ENCODE assay signal across 16 mouse cellular contexts in genomic region chr2:77323739-77324138, GRCm38 (mm10). TPM values are rescaled to one million over a fixed set of nuclear protein-coding genes. Genes with fewer than 3 reads are reported as not detected.
DNase-seq lines count a peak whose midpoint lies in the region; ATAC-seq and TF ChIP-seq lines count a peak whose summit lies in the region.
"Had no signal": no experiment of that assay in that cellular context is flagged by ENCODE, and none has a peak within 500 bp of the region (broad histone marks: within the 10 kb centered on the region; RNA-seq: fewer than 3 reads in every experiment).

No protein-coding gene starts in this region.

- H3K27me3 ChIP-seq in forebrain, embryonic 15.5 days, result no peaks in the 10 kb centered on the region
- H3K27me3 ChIP-seq in forebrain, embryonic 11.5 days (ENCODE audit: control insufficient read depth, insufficient read depth, low read length), result no peaks in the 10 kb centered on the region
- H3K27me3 ChIP-seq in midbrain, embryonic 10.5 days (ENCODE audit: low read depth, poor library complexity, severe bottlenecking), result no peaks in the 10 kb centered on the region
- H3K27me3 ChIP-seq in midbrain, embryonic 14.5 days (ENCODE audit: control insufficient read depth, insufficient read depth, low read length), result no peaks in the 10 kb centered on the region
- no peaks in the 10 kb centered on the region for H3K27me3 ChIP-seq in intestine, embryonic 16.5 days (replicated peaks; ENCODE audit: control insufficient read depth, insufficient read depth, low read length)
- H3K27me3 ChIP-seq in liver, postnatal 0 days (ENCODE audit: insufficient read depth, low read length), result no peaks in the 10 kb centered on the region
- H3K27me3 ChIP-seq: heart, embryonic 15.5 days; hindbrain, embryonic 15.5 days; midbrain, embryonic 13.5 days had no signal

- H3K4me2 ChIP-seq in forebrain, embryonic 15.5 days (replicated peaks), result no peak overlapping the region
- H3K4me2 ChIP-seq in forebrain, embryonic 11.5 days (ENCODE audit: low read depth, low read length, severe bottlenecking), result no peak overlapping the region
- H3K4me2 ChIP-seq in midbrain, embryonic 14.5 days (ENCODE audit: low read length), result no peak overlapping the region
- no peak overlapping the region for H3K4me2 ChIP-seq in intestine, embryonic 16.5 days (ENCODE audit: low read depth, low read length)
- H3K4me2 ChIP-seq in liver, postnatal 0 days (ENCODE audit: low read depth, low read length), result no peak overlapping the region
- H3K4me2 ChIP-seq: heart, embryonic 15.5 days; hindbrain, embryonic 15.5 days; midbrain, embryonic 13.5 days had no signal

- H3K4me3 ChIP-seq in forebrain, embryonic 15.5 days, result no peak overlapping the region
- no peak overlapping the region for H3K4me3 ChIP-seq in forebrain, embryonic 11.5 days (ENCODE audit: low read depth, low read length)
- H3K4me3 ChIP-seq in midbrain, embryonic 10.5 days, result no peak overlapping the region
- no peak overlapping the region for H3K4me3 ChIP-seq in midbrain, embryonic 14.5 days (replicated peaks; ENCODE audit: low read depth, low read length)
- H3K4me3 ChIP-seq in intestine, embryonic 16.5 days (ENCODE audit: low read length), result no peak overlapping the region
- H3K4me3 ChIP-seq in liver, postnatal 0 days (ENCODE audit: low read depth, low read length), result no peak overlapping the region
- H3K4me3 ChIP-seq: heart, embryonic 15.5 days; hindbrain, embryonic 15.5 days; midbrain, embryonic 13.5 days had no signal

- H3K4me1 ChIP-seq in forebrain, embryonic 15.5 days, result peaks cover 10% of the 10 kb centered on the region
- no peaks in the 10 kb centered on the region for H3K4me1 ChIP-seq in forebrain, embryonic 11.5 days (replicated peaks; ENCODE audit: control insufficient read depth, insufficient read depth, low read length)
- peaks cover 10% of the 10 kb centered on the region for H3K4me1 ChIP-seq in midbrain, embryonic 10.5 days
- no peaks in the 10 kb centered on the region for H3K4me1 ChIP-seq in midbrain, embryonic 14.5 days (ENCODE audit: control insufficient read depth, insufficient read depth, low read length)
- H3K4me1 ChIP-seq in intestine, embryonic 16.5 days (ENCODE audit: control insufficient read depth, insufficient read depth, low read length), result 0 out of 2 replicates have a peak, but pooled peaks cover 4% of the 10 kb centered on the region
- H3K4me1 ChIP-seq in liver, postnatal 0 days (ENCODE audit: insufficient read depth), result no peaks in the 10 kb centered on the region
- H3K4me1 ChIP-seq: heart, embryonic 15.5 days had no signal

- WGBS in forebrain, embryonic 15.5 days, result 59% methylated on average over 6 of the region's 6 CpGs
- WGBS in forebrain, embryonic 11.5 days, result 62% methylated on average over 6 of the region's 6 CpGs
- WGBS in midbrain, embryonic 10.5 days, result 58% methylated on average over 6 of the region's 6 CpGs
- WGBS in midbrain, embryonic 14.5 days, result 59% methylated on average over 6 of the region's 6 CpGs
- 41% methylated on average over 6 of the region's 6 CpGs for WGBS in intestine, embryonic 16.5 days
- WGBS in liver, postnatal 0 days (ENCODE audit: insufficient replicate concordance), result 47% methylated on average over 6 of the region's 6 CpGs

- DNase-seq in forebrain, embryonic 11.5 days (ENCODE audit: low spot score), result no peak
- DNase-seq in midbrain, embryonic 10.5 days (ENCODE audit: low spot score), result peak; percentile 16
- DNase-seq in midbrain, embryonic 14.5 days, result no peak
- no peak for DNase-seq in cerebellum, adult 8-10 months
- DNase-seq in heart, postnatal 4 days, result no peak
- DNase-seq in liver, postnatal 0 days, result no peak
- DNase-seq: cerebellum, postnatal 36 days; heart, adult 18-20 months; lung, postnatal 36 days; right cerebral cortex, postnatal 14 days; thymus, postnatal 25 days had no signal

- no peak for TF ChIP-seq EP300 in liver, postnatal 0 days (IDR thresholded peaks at IDR 0.05; ENCODE audit: low read depth)

- H3K36me3 ChIP-seq in forebrain, embryonic 15.5 days, result no peaks in the 10 kb centered on the region
- H3K36me3 ChIP-seq in forebrain, embryonic 11.5 days (ENCODE audit: control insufficient read depth, insufficient read depth, low read length), result no peaks in the 10 kb centered on the region
- H3K36me3 ChIP-seq in midbrain, embryonic 10.5 days, result no peaks in the 10 kb centered on the region
- no peaks in the 10 kb centered on the region for H3K36me3 ChIP-seq in midbrain, embryonic 14.5 days (ENCODE audit: control insufficient read depth, insufficient read depth, low read length)
- no peaks in the 10 kb centered on the region for H3K36me3 ChIP-seq in intestine, embryonic 16.5 days (ENCODE audit: control insufficient read depth, insufficient read depth, low read length)
- no peaks in the 10 kb centered on the region for H3K36me3 ChIP-seq in liver, postnatal 0 days (replicated peaks; ENCODE audit: insufficient read depth, low read length)
- H3K36me3 ChIP-seq: heart, embryonic 15.5 days; hindbrain, embryonic 15.5 days; midbrain, embryonic 13.5 days had no signal

- no peak overlapping the region for H3K9ac ChIP-seq in forebrain, embryonic 15.5 days (replicated peaks)
- H3K9ac ChIP-seq in forebrain, embryonic 11.5 days (ENCODE audit: low read length), result no peak overlapping the region
- no peak overlapping the region for H3K9ac ChIP-seq in midbrain, embryonic 14.5 days (replicated peaks; ENCODE audit: low read length)
- no peak overlapping the region for H3K9ac ChIP-seq in intestine, embryonic 16.5 days (ENCODE audit: low read depth, low read length)
- H3K9ac ChIP-seq in liver, postnatal 0 days (replicated peaks), result no peak overlapping the region
- H3K9ac ChIP-seq: heart, embryonic 15.5 days; hindbrain, embryonic 15.5 days; midbrain, embryonic 13.5 days had no signal

- TF ChIP-seq CTCF in liver, postnatal 0 days (IDR thresholded peaks at IDR 0.05; ENCODE audit: low read depth), result no peak

- 0 out of 2 replicates have a peak overlapping the region, but pooled peaks have one; percentile 11 for H3K27ac ChIP-seq in forebrain, embryonic 15.5 days (replicated peaks)
- H3K27ac ChIP-seq in forebrain, embryonic 11.5 days (ENCODE audit: low read depth, low read length), result no peak overlapping the region
- no peak overlapping the region; the same call in 1 of the 2 replicates for H3K27ac ChIP-seq in midbrain, embryonic 10.5 days (replicated peaks)
- no peak overlapping the region for H3K27ac ChIP-seq in midbrain, embryonic 14.5 days (replicated peaks; ENCODE audit: low read depth, low read length)
- no peak overlapping the region for H3K27ac ChIP-seq in intestine, embryonic 16.5 days (ENCODE audit: low read length)
- no peak overlapping the region for H3K27ac ChIP-seq in liver, postnatal 0 days (ENCODE audit: low read depth)
- H3K27ac ChIP-seq: heart, embryonic 15.5 days; hindbrain, embryonic 15.5 days; midbrain, embryonic 13.5 days had no signal

- no peak for ATAC-seq in forebrain, embryonic 15.5 days (replicated peaks)
- ATAC-seq in forebrain, embryonic 11.5 days (replicated peaks; ENCODE audit: low FRiP score), result no peak
- no peak for ATAC-seq in midbrain, embryonic 14.5 days (ENCODE audit: low FRiP score, low TSS enrichment)
- ATAC-seq in intestine, embryonic 16.5 days, result 0 out of 2 replicates have a peak, but pooled peaks have one; percentile 36
- ATAC-seq in liver, postnatal 0 days, result no peak
- ATAC-seq: midbrain, embryonic 13.5 days had no signal

- no peaks in the 10 kb centered on the region for H3K9me3 ChIP-seq in forebrain, embryonic 15.5 days
- H3K9me3 ChIP-seq in forebrain, embryonic 11.5 days (ENCODE audit: control insufficient read depth, low read length), result no peaks in the 10 kb centered on the region
- H3K9me3 ChIP-seq in midbrain, embryonic 10.5 days (replicated peaks), result no peaks in the 10 kb centered on the region
- no peaks in the 10 kb centered on the region for H3K9me3 ChIP-seq in midbrain, embryonic 14.5 days (ENCODE audit: control insufficient read depth, low read length)
- H3K9me3 ChIP-seq in intestine, embryonic 16.5 days (ENCODE audit: control insufficient read depth, low read length), result no peaks in the 10 kb centered on the region
- no peaks in the 10 kb centered on the region for H3K9me3 ChIP-seq in liver, postnatal 0 days (ENCODE audit: low read length)
- H3K9me3 ChIP-seq: heart, embryonic 15.5 days; hindbrain, embryonic 15.5 days; midbrain, embryonic 13.5 days had no signal

RNA-seq across cellular contexts. Expression of gene Sestd1, which starts 43.3 kb away (rescaled TPM):
- polyA plus RNA-seq in forebrain, embryonic 15.5 days (2015; fragmentation: Nextera tagmentation; extraction: Ambion mirVana), result 40.5 and 41.7 TPM in 2 replicates
- 26.0 and 27.1 TPM in 2 replicates for polyA plus RNA-seq in forebrain, embryonic 11.5 days (2014; fragmentation: Nextera tagmentation; extraction: Ambion mirVana)
- 14.7 and 18.4 TPM in 2 replicates for polyA plus RNA-seq in midbrain, embryonic 10.5 days (2016; fragmentation: Nextera tagmentation; extraction: Ambion mirVana)
- 43.5 and 52.2 TPM in 2 replicates for polyA plus RNA-seq in midbrain, embryonic 14.5 days (2014; fragmentation: Nextera tagmentation; extraction: Ambion mirVana)
- polyA plus RNA-seq in intestine, embryonic 16.5 days (2015; fragmentation: Nextera tagmentation; extraction: Ambion mirVana), result 10.9 and 11.6 TPM in 2 replicates
- 10 to 100 TPM; 31.4 to 33.3 TPM for total RNA-seq in heart, postnatal 4 days (2021)
- 0.44 and 0.61 TPM in 2 replicates for polyA plus RNA-seq in liver, postnatal 0 days (2015; fragmentation: Nextera tagmentation; extraction: Ambion mirVana)
